ENCODE assay signal across 13 mouse cellular contexts in genomic region chr9:120416151-120416550, GRCm38 (mm10).
DNase-seq lines count a peak whose midpoint lies in the region; ATAC-seq and TF ChIP-seq lines count a peak whose summit lies in the region.
"Had no signal": no experiment of that assay in that cellular context is flagged by ENCODE, and none has a peak within 500 bp of the region (broad histone marks: within the 10 kb centered on the region; RNA-seq: fewer than 3 reads in every experiment).

No protein-coding gene starts in this region.

- ATAC-seq in hindbrain, embryonic 15.5 days (ENCODE audit: low FRiP score, low read depth) = no peak
- no peak for ATAC-seq in hindbrain, embryonic 12.5 days (ENCODE audit: low FRiP score)
- no peak for ATAC-seq in midbrain, embryonic 12.5 days (ENCODE audit: low FRiP score, low read depth)
- ATAC-seq in midbrain, embryonic 15.5 days (replicated peaks) = no peak
- ATAC-seq in CD4-positive, CD25-positive, alpha-beta regulatory T cell, adult 4 months = no peak

- H3K27me3 ChIP-seq in hindbrain, embryonic 15.5 days = no peaks in the 10 kb centered on the region
- no peaks in the 10 kb centered on the region for H3K27me3 ChIP-seq in hindbrain, embryonic 12.5 days
- no peaks in the 10 kb centered on the region for H3K27me3 ChIP-seq in midbrain, embryonic 12.5 days
- H3K27me3 ChIP-seq in midbrain, embryonic 15.5 days (replicated peaks) = no peaks in the 10 kb centered on the region
- H3K27me3 ChIP-seq in MEL (ENCODE audit: control insufficient read depth in 1 of 2, insufficient read depth in 2 of 2, low read length in 2 of 2) = no peaks in the 10 kb centered on the region
- H3K27me3 ChIP-seq: limb, embryonic 12.5 days; neural tube, embryonic 12.5 days had no signal

- TF ChIP-seq CTCF in MEL (IDR thresholded peaks at IDR 0.05 in 2 of 3, conservative IDR thresholded peaks at IDR 0.05 in 1 of 3; ENCODE audit: control insufficient read depth in 1 of 3, insufficient read depth in 1 of 3, low read depth in 2 of 3, low read length in 3 of 3, poor library complexity in 1 of 3, severe bottlenecking in 1 of 3) = no peak

- no peak overlapping the region for H3K4me2 ChIP-seq in hindbrain, embryonic 15.5 days
- no peak overlapping the region for H3K4me2 ChIP-seq in hindbrain, embryonic 12.5 days (replicated peaks)
- H3K4me2 ChIP-seq in midbrain, embryonic 12.5 days (replicated peaks) = no peak overlapping the region
- no peak overlapping the region for H3K4me2 ChIP-seq in midbrain, embryonic 15.5 days
- H3K4me2 ChIP-seq: limb, embryonic 12.5 days; liver, embryonic 13.5 days; neural tube, embryonic 12.5 days had no signal

- no peaks in the 10 kb centered on the region for H3K9me3 ChIP-seq in hindbrain, embryonic 15.5 days
- H3K9me3 ChIP-seq in hindbrain, embryonic 12.5 days (replicated peaks) = no peaks in the 10 kb centered on the region
- no peaks in the 10 kb centered on the region for H3K9me3 ChIP-seq in midbrain, embryonic 12.5 days
- H3K9me3 ChIP-seq in midbrain, embryonic 15.5 days = no peaks in the 10 kb centered on the region
- H3K9me3 ChIP-seq in MEL (replicated peaks; ENCODE audit: insufficient read depth, low read length) = no peaks in the 10 kb centered on the region
- H3K9me3 ChIP-seq: limb, embryonic 12.5 days; liver, embryonic 13.5 days; neural tube, embryonic 12.5 days had no signal

- no peak for TF ChIP-seq POLR2A in MEL (IDR thresholded peaks at IDR 0.05; ENCODE audit: control insufficient read depth in 1 of 2, insufficient read depth in 1 of 2, low read depth in 1 of 2, low read length in 2 of 2, poor library complexity in 1 of 2)

- WGBS in hindbrain, embryonic 15.5 days = 94% methylated on average over 5 of the region's 5 CpGs
- WGBS in hindbrain, embryonic 12.5 days = 93% methylated on average over 5 of the region's 5 CpGs
- WGBS in midbrain, embryonic 12.5 days = 87% methylated on average over 5 of the region's 5 CpGs
- WGBS in midbrain, embryonic 15.5 days = 86% methylated on average over 5 of the region's 5 CpGs

- no peak overlapping the region for H3K9ac ChIP-seq in hindbrain, embryonic 15.5 days
- no peak overlapping the region for H3K9ac ChIP-seq in hindbrain, embryonic 12.5 days
- H3K9ac ChIP-seq in midbrain, embryonic 12.5 days (replicated peaks) = no peak overlapping the region
- H3K9ac ChIP-seq in midbrain, embryonic 15.5 days = no peak overlapping the region
- no peak overlapping the region for H3K9ac ChIP-seq in MEL (ENCODE audit: control insufficient read depth, low read depth, low read length, poor library complexity, severe bottlenecking)
- H3K9ac ChIP-seq: limb, embryonic 12.5 days; liver, embryonic 13.5 days; neural tube, embryonic 12.5 days had no signal

- 0 out of 2 replicates have a peak overlapping the region, but pooled peaks have one; percentile 17 for H3K27ac ChIP-seq in hindbrain, embryonic 15.5 days (replicated peaks)
- H3K27ac ChIP-seq in hindbrain, embryonic 12.5 days = no peak overlapping the region
- 0 out of 2 replicates have a peak overlapping the region, but pooled peaks have one; percentile 3 for H3K27ac ChIP-seq in midbrain, embryonic 12.5 days (replicated peaks)
- H3K27ac ChIP-seq in midbrain, embryonic 15.5 days = no peak overlapping the region; the same call in 1 of the 2 replicates
- H3K27ac ChIP-seq in MEL (ENCODE audit: control insufficient read depth, low read depth, low read length) = no peak overlapping the region
- H3K27ac ChIP-seq: gastrocnemius, adult 2 months; limb, embryonic 12.5 days; liver, embryonic 13.5 days; macrophage; neural tube, embryonic 12.5 days had no signal

- H3K4me3 ChIP-seq in hindbrain, embryonic 15.5 days = no peak overlapping the region
- H3K4me3 ChIP-seq in hindbrain, embryonic 12.5 days = no peak overlapping the region
- H3K4me3 ChIP-seq in midbrain, embryonic 12.5 days = no peak overlapping the region
- no peak overlapping the region for H3K4me3 ChIP-seq in midbrain, embryonic 15.5 days
- no peak overlapping the region for H3K4me3 ChIP-seq in MEL (ENCODE audit: control insufficient read depth in 1 of 2, insufficient read depth in 1 of 2, low read depth in 2 of 2, low read length in 2 of 2)
- H3K4me3 ChIP-seq: gastrocnemius, adult 2 months; limb, embryonic 12.5 days; liver, embryonic 13.5 days; neural tube, embryonic 12.5 days had no signal

- H3K36me3 ChIP-seq in hindbrain, embryonic 15.5 days = no peaks in the 10 kb centered on the region
- no peaks in the 10 kb centered on the region for H3K36me3 ChIP-seq in hindbrain, embryonic 12.5 days
- no peaks in the 10 kb centered on the region for H3K36me3 ChIP-seq in midbrain, embryonic 12.5 days
- H3K36me3 ChIP-seq in midbrain, embryonic 15.5 days (replicated peaks) = no peaks in the 10 kb centered on the region
- peaks cover 0 to 2% of the 10 kb centered on the region in 2 experiments; a peak in 1 of 4 replicates for H3K36me3 ChIP-seq in MEL (ENCODE audit: control insufficient read depth in 1 of 2, insufficient read depth in 2 of 2, low read length in 2 of 2)
- H3K36me3 ChIP-seq: limb, embryonic 12.5 days; liver, embryonic 13.5 days; neural tube, embryonic 12.5 days had no signal

- peak; percentile 7 for DNase-seq in MEL (ENCODE audit: low read depth, low spot score)
- peak; percentile 69 for DNase-seq in fibroblast of lung, adult 2 months (ENCODE audit: low read depth)
- no peak for DNase-seq in ovary, postnatal 14 days (ENCODE audit: low spot score)

- no peak for TF ChIP-seq RAD21 in MEL (IDR thresholded peaks at IDR 0.05; ENCODE audit: low read depth, low read length)

- H3K4me1 ChIP-seq in hindbrain, embryonic 15.5 days (replicated peaks) = no peaks in the 10 kb centered on the region
- no peaks in the 10 kb centered on the region for H3K4me1 ChIP-seq in hindbrain, embryonic 12.5 days
- H3K4me1 ChIP-seq in midbrain, embryonic 12.5 days = 0 out of 2 replicates have a peak, but pooled peaks cover 5% of the 10 kb centered on the region
- H3K4me1 ChIP-seq in midbrain, embryonic 15.5 days = no peaks in the 10 kb centered on the region
- H3K4me1 ChIP-seq in MEL (ENCODE audit: control insufficient read depth in 1 of 2, insufficient read depth in 2 of 2, low read length in 2 of 2) = peaks cover 0 to 4% of the 10 kb centered on the region in 2 experiments; a peak in 2 of 4 replicates
- H3K4me1 ChIP-seq: limb, embryonic 12.5 days; liver, embryonic 13.5 days; neural tube, embryonic 12.5 days had no signal

- H3K79me2 ChIP-seq in MEL (ENCODE audit: control insufficient read depth, insufficient read depth, low read length, poor library complexity) = no peaks in the 10 kb centered on the region

- no peak for TF ChIP-seq EP300 in MEL (IDR thresholded peaks at IDR 0.05; ENCODE audit: low read depth in 1 of 2, low read length in 2 of 2)

TF ChIP-seq in MEL, 35 proteins besides CTCF, POLR2A, EP300 and RAD21:
- TF ChIP-seq POLR2AphosphoS5 (IDR thresholded peaks at IDR 0.05; ENCODE audit: borderline replicate concordance, low read depth, low read length) (no peak), MXI1 (IDR thresholded peaks at IDR 0.05; ENCODE audit: low read depth, low read length) (no peak), NELFE (IDR thresholded peaks at IDR 0.05; ENCODE audit: low read depth, low read length) (no peak), SIN3A (IDR thresholded peaks at IDR 0.05; ENCODE audit: low read length) (no peak), JUND (IDR thresholded peaks at IDR 0.05; ENCODE audit: low read depth, low read length) (no peak), CHD2 (IDR thresholded peaks at IDR 0.05; ENCODE audit: low read length) (no peak), MEF2A (IDR thresholded peaks at IDR 0.05; ENCODE audit: extremely low read depth, insufficient replicate concordance, low read depth, low read length, poor library complexity, severe bottlenecking) (no peak), GATA1 (IDR thresholded peaks at IDR 0.05; ENCODE audit: low read depth, low read length) (no peak), CHD1 (IDR thresholded peaks at IDR 0.05; ENCODE audit: low read depth, low read length) (no peak), ZMIZ1 (IDR thresholded peaks at IDR 0.05; ENCODE audit: low read depth, low read length) (no peak), TBP (IDR thresholded peaks at IDR 0.05; ENCODE audit: low read depth, low read length) (no peak), ZC3H11A (IDR thresholded peaks at IDR 0.05; ENCODE audit: low read depth, low read length) (no peak), MYC (IDR thresholded peaks at IDR 0.05; ENCODE audit: low read depth, low read length) (no peak)
TF ChIP-seq in MEL: peak in this region for 0.

Comparison
In these comparisons a context has a peak if more than half of its experiments do, and no peak if none do; other contexts are left out.
1. H3K27ac ChIP-seq: peak in hindbrain, embryonic 15.5 days (single experiment) and midbrain, embryonic 12.5 days (single experiment); none in hindbrain, embryonic 12.5 days (single experiment), midbrain, embryonic 15.5 days (single experiment) and MEL (single experiment).